Mouse (Mus musculus) midbrain, embryonic 10.5 days (tissue): ENCODE data around the gene Cacna1i. TPM values are rescaled to one million over a fixed set of nuclear protein-coding genes. Genes with fewer than 3 reads are reported as not detected.

ENCODE experiments used
- DNase-seq: peaks from one replicate; pipeline ENCODE4 v3.0.0-alpha.2; 2017; ENCODE audit warnings: low spot score
- H3K27ac ChIP-seq: fragments of 300-500 bp; sonication (generic); replicated peaks from 2 replicates; pipeline ENCODE4 v1.5.1; 2016; ENCODE audit warnings: mild to moderate bottlenecking
- H3K27me3 ChIP-seq: fragments of 300-500 bp; sonication (generic); 2 replicates; pipeline ENCODE4 v1.6.1; 2016; ENCODE audit warnings: low read depth, mild to moderate bottlenecking; ENCODE audit not compliant: poor library complexity, severe bottlenecking
- H3K36me3 ChIP-seq: fragments of 300-500 bp; sonication (generic); 2 replicates; pipeline ENCODE4 v1.6.1; 2016; ENCODE audit warnings: mild to moderate bottlenecking, moderate library complexity
- H3K4me1 ChIP-seq: fragments of 300-500 bp; sonication (generic); 2 replicates; pipeline ENCODE4 v1.6.1; 2016
- H3K4me3 ChIP-seq: fragments of 300-500 bp; sonication (generic); 2 replicates; pipeline ENCODE4 v1.5.1; 2016; ENCODE audit warnings: mild to moderate bottlenecking, moderate library complexity
- H3K9me3 ChIP-seq: fragments of 300-500 bp; sonication (generic); replicated peaks from 2 replicates; pipeline ENCODE4 v1.6.1; 2016; ENCODE audit warnings: mild to moderate bottlenecking
- whole genome bisulfite sequencing: fragments of 180-500 bp; shearing (Covaris S2); methylation state at CpG from one replicate; pipeline ENCODE4 v1.1.7; 2016; 5-methylcytosine and 5-hydroxymethylcytosine counted together
- polyA plus RNA-seq: library from polyadenylated mRNA; unstranded; fragments of >200 nt; fragmentation: Nextera tagmentation; extraction: Ambion mirVana; gene quantifications from 2 replicates; pipeline ENCODE4 v1.2.1, GENCODE M21; 2016

Cacna1i gene
- polyA plus RNA-seq, 1 experiment from 2014 or later = 0.01 TPM

- Histone ChIP-seq H3K4me1 (peaks cover 57% of the 10 kb centered on the region), H3K36me3 (peaks cover 61% of the 10 kb centered on the region), H3K9me3 (no peaks in the 10 kb centered on the region), H3K27ac (peak overlapping the region; percentile 13; the same call in 1 of the 2 replicates), H3K27me3 (no peaks in the 10 kb centered on the region), H3K4me3 (peak overlapping the region; percentile 72; the same call in 1 of the 2 replicates)
- peak; percentile 34 for DNase-seq
- WGBS = 72% methylated on average over 11 of the region's 11 CpGs
Measured at GRCm38 (mm10) chr15:80258240-80259170, 28.5 kb upstream of the Cacna1i start.

GRCm38 (mm10) chr15:80259406-80260045 lies 27.5 kb upstream of the Cacna1i start:
- H3K4me3 ChIP-seq = no peak overlapping the region
- H3K27me3 ChIP-seq = no peaks in the 10 kb centered on the region
- peaks cover 53% of the 10 kb centered on the region for H3K4me1 ChIP-seq
- no peaks in the 10 kb centered on the region for H3K9me3 ChIP-seq
- 82% methylated on average over 8 of the region's 8 CpGs for WGBS
- DNase-seq = no peak
- H3K27ac ChIP-seq = no peak overlapping the region
- peaks cover 61% of the 10 kb centered on the region for H3K36me3 ChIP-seq

- Histone ChIP-seq H3K4me3 (no peak overlapping the region), H3K36me3 (peaks cover 61% of the 10 kb centered on the region), H3K27ac (no peak overlapping the region), H3K9me3 (no peaks in the 10 kb centered on the region), H3K27me3 (no peaks in the 10 kb centered on the region), H3K4me1 (peaks cover 52% of the 10 kb centered on the region)
- DNase-seq = peak; percentile 86
- WGBS = 22% methylated on average over 3 of the region's 3 CpGs
Measured at GRCm38 (mm10) chr15:80260677-80261076, 26.4 kb upstream of the Cacna1i start.

- Histone ChIP-seq H3K27me3 (no peaks in the 10 kb centered on the region), H3K9me3 (no peaks in the 10 kb centered on the region), H3K4me1 (peaks cover 52% of the 10 kb centered on the region), H3K27ac (no peak overlapping the region), H3K36me3 (peaks cover 58% of the 10 kb centered on the region), H3K4me3 (no peak overlapping the region)
- 90% methylated on average over 7 of the region's 7 CpGs for WGBS
- DNase-seq = no peak
Measured at GRCm38 (mm10) chr15:80261100-80261499, 25.9 kb upstream of the Cacna1i start.

- Histone ChIP-seq H3K4me1 (peaks cover 25% of the 10 kb centered on the region), H3K4me3 (peak within 1 kb of the TSS; percentile 97), H3K27me3 (no peaks in the 10 kb centered on the region), H3K36me3 (peaks cover 30% of the 10 kb centered on the region), H3K9me3 (peaks cover under 1% of the 10 kb centered on the region; the same call in 1 of the 2 replicates), H3K27ac (peak within 1 kb of the TSS; percentile 87)
- peak; percentile 93 for DNase-seq
- 2% methylated on average over 66 of the region's 66 CpGs for WGBS
Measured at GRCm38 (mm10) chr15:80263610-80264575, 23.1 kb upstream of the Cacna1i start, which contains the start of gene Rps19bp1. Gene Rps19bp1 (minus strand): TSS chr15:80264315.

GRCm38 (mm10) chr15:80266281-80266680 lies 20.8 kb upstream of the Cacna1i start:
- Histone ChIP-seq H3K4me3 (no peak overlapping the region), H3K36me3 (peaks cover 6% of the 10 kb centered on the region), H3K27ac (no peak overlapping the region), H3K27me3 (no peaks in the 10 kb centered on the region), H3K4me1 (peaks cover 18% of the 10 kb centered on the region), H3K9me3 (peaks cover 20% of the 10 kb centered on the region)
- 0% methylated on average over 2 of the region's 2 CpGs for WGBS
- peak; percentile 70 for DNase-seq

GRCm38 (mm10) chr15:80271858-80272396 lies 15.1 kb upstream of the Cacna1i start:
- Histone ChIP-seq H3K27ac (no peak overlapping the region), H3K27me3 (0 out of 2 replicates have a peak, but pooled peaks cover 3% of the 10 kb centered on the region), H3K4me1 (0 out of 2 replicates have a peak, but pooled peaks cover 5% of the 10 kb centered on the region), H3K4me3 (no peak overlapping the region), H3K36me3 (no peaks in the 10 kb centered on the region), H3K9me3 (peaks cover 20% of the 10 kb centered on the region)
- no peak for DNase-seq
- 62% methylated on average over 3 of the region's 3 CpGs for WGBS

GRCm38 (mm10) chr15:80277107-80277506 lies 9.9 kb upstream of the Cacna1i start:
- Histone ChIP-seq H3K36me3 (no peaks in the 10 kb centered on the region), H3K9me3 (no peaks in the 10 kb centered on the region), H3K27ac (no peak overlapping the region), H3K27me3 (peaks cover 16% of the 10 kb centered on the region), H3K4me3 (no peak overlapping the region), H3K4me1 (peaks cover 14% of the 10 kb centered on the region)
- no peak for DNase-seq
- 52% methylated on average over 9 of the region's 9 CpGs for WGBS

DNA sequence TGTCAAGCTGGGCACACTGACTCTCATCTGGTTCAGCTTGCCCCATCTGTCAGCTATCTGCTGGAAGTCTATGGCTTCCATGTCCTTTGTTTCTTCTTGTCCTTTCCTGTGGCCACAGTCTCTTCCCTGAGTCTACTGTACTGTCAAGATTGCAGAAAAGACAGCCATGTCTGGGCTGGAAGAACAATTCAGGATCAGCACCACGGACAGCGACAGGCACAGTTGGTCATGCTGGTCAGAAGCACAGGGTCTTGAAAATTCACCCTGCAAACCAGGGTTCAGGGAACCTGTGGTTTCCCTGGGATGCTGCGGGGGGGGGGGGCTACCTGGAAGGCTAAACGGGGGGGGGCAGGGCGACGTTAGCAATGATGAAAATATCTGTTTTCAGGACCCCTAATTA lies 9.4 kb upstream of the Cacna1i start:
- Histone ChIP-seq H3K4me3 (no peak overlapping the region), H3K27me3 (peaks cover 21% of the 10 kb centered on the region), H3K27ac (no peak overlapping the region), H3K4me1 (peaks cover 11% of the 10 kb centered on the region), H3K9me3 (no peaks in the 10 kb centered on the region), H3K36me3 (no peaks in the 10 kb centered on the region)
- 5% methylated on average over 6 of the region's 6 CpGs for WGBS
- peak; percentile 72 for DNase-seq

- H3K4me3 ChIP-seq = no peak overlapping the region
- H3K36me3 ChIP-seq = no peaks in the 10 kb centered on the region
- peaks cover 27% of the 10 kb centered on the region for H3K27me3 ChIP-seq
- no peak for DNase-seq
- peaks cover 14% of the 10 kb centered on the region for H3K4me1 ChIP-seq
- no peak overlapping the region for H3K27ac ChIP-seq
- H3K9me3 ChIP-seq = no peaks in the 10 kb centered on the region
- WGBS = 74% methylated on average over 5 of the region's 5 CpGs
Measured at GRCm38 (mm10) chr15:80278121-80278759, 8.8 kb upstream of the Cacna1i start.

DNA sequence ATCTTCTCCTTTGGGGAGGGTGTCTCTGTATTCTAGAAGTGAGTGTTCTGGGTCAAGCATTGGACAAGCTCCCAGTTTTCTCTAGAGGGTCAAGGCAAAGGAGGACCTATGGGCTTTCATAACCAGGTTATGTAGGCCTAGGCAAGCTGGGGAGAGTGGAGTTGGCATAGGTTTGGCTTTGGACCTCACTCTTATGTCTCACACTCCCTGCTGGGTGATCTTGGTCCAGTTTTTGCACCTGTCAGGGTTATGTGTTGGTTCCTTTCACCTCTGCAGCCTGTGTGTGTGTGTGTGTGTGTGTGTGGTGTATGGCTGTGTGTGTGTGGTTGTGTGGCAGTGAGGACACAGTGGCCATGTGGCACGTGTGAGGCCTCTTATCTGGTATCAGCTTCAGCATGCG lies 8.0 kb upstream of the Cacna1i start:
- Histone ChIP-seq H3K27ac (no peak overlapping the region), H3K4me3 (no peak overlapping the region), H3K27me3 (peaks cover 35% of the 10 kb centered on the region), H3K4me1 (peaks cover 15% of the 10 kb centered on the region), H3K36me3 (no peaks in the 10 kb centered on the region), H3K9me3 (no peaks in the 10 kb centered on the region)
- no peak for DNase-seq
- 79% methylated on average over 2 of the region's 2 CpGs for WGBS
